Mouse (Mus musculus): ENCODE results near the gene Cnep1r1.
A peak's percentile ranks its signal among the peaks of the same experiment; 100 is the strongest.

The Cnep1r1 gene

DNA sequence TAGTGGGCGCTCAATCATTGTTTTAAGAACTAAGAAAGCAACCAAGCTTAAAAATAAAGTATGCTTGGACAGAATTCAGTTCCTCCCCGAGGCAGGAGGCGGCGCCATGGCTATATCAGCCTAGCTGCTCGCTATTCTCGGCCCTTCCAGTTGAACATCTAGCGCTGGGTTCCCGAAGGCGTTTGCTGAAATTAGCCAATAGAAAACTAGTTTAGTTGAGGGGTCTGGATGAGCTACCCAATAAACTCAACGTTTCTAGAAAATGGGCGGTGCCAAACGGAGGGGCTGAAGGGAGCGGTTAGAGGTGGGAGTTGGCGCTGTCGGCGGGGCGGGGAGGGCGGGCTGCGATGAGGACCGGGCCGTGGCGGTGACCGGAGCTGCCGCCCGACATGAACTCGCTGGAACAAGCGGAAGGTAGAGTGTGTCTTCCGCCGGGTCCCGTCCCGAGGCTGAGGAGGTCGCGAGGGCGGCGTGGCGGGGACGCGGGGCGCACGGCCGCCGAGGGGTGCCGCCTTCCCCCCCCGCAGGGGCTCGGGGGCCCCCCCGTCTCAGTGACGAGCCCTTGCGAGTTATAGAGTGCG lies at the start of gene Cnep1r1:
Gene Cnep1r1 (plus strand): TSS at position 314 of the 581 bp plus-strand sequence.
- peak; percentile 97 for DNase-seq (ENCODE audit: low spot score)

DNA sequence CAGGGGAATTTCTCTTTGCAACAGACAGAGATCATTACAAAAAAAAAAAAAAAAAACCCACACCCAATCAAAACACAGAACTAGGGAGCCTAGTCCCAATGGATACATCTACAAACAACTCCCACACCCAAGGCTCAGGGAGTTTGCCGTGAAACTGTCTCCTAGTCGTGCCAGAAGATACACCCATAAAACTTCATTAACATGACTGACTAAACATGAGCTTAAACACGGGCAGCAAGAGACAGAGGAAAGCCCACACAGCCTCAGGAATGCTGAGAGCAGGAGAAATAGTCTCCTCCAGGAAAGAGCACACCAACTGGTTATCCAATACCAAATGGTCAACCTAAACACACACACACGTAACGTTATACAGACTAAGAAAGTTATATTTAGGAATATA lies 36.4 kb upstream of the Cnep1r1 start:
- no peak for DNase-seq (ENCODE audit: low spot score)

- no peak for DNase-seq (ENCODE audit: low spot score)
These were observed 30.6 kb upstream of the Cnep1r1 start for GRCm38 (mm10) chr8:88088006-88088405.

DNA sequence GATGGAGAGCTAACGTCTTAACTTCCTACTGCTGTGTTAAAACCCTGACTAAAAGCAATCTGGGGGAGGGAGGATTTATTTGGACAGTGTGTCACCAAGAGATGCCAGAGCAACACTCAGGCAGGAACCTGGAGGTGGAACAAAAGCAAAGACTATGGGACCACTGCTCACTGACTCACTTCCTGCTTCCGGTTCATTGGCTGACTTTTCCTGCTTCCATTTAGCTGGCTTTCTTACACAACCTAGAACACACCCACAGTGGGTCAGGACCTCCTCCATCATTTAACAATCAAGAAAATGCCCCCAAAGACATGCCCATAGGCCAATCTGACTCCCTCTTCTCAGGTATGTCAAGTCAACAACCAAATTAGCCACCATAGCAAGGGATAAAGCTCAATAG lies 26.9 kb upstream of the Cnep1r1 start:
- DNase-seq (ENCODE audit: low spot score): no peak

DNA sequence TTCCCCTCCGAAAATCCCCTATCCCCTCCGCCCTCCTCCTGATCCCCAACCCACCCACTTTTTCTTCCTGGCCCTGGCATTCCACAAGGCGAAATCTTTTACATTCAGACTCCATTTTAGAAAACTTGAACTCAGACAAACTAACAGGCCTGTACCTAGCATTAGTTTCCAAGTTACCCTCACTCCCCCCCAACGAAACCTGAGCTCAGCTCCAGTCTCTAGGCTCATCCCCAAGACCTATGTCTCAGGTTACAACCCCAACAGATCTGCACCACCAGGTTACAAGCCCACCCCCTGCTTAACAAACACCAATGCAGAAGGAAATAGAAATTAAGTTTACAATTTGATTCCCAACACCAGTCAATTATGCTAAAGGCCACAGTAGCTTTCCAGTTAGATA lies 25.2 kb upstream of the Cnep1r1 start:
- no peak for DNase-seq (ENCODE audit: low spot score)

GRCm38 (mm10) chr8:88098856-88099255 lies 19.7 kb upstream of the Cnep1r1 start:
- no peak for DNase-seq (ENCODE audit: low spot score)

DNA sequence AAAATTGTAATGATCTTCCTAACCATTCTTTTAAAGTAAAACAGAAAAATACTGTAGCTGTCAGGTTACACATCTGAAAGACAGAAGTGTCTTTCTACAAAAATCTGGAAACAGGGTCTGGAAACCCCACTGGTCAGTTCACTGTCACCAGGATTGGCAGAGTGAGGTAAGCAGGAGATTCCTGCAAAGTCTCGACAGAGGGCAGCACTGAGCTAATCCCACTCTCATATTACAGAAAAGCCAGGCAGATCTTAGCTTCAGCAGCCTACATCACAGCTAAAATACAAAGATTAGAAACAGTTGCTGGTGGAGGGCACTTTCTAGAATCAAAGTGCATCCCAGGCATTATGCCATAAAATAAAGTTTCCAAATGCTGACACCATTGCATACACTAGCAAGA lies 19.0 kb upstream of the Cnep1r1 start:
- DNase-seq (ENCODE audit: low spot score): peak; percentile 15

DNA sequence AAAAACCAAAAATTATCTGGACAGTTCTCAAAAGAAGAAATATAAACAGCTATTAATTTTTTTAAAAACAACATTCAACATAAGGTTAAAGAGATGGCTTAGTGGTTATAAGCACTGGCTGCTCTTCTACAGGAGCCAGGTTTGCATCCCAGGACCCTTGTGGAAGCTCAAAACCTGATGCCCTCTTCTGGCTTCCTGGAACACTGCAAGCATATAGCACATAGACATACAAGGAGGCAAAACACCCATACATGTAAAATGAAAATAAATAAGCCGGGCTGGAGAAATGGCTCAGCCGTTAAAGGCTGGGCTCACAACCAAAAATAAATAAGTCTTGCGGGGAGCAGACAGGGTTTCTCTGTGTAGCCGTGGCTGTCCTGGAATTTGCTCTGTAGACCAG lies 9.3 kb upstream of the Cnep1r1 start:
- no peak for DNase-seq (ENCODE audit: low spot score)

GRCm38 (mm10) chr8:88119076-88119475 lies 507 bp downstream of the Cnep1r1 start:
- no peak for DNase-seq (ENCODE audit: low spot score)

GRCm38 (mm10) chr8:88124850-88125249 lies 6.3 kb downstream of the Cnep1r1 start:
- DNase-seq (ENCODE audit: low spot score): no peak

DNA sequence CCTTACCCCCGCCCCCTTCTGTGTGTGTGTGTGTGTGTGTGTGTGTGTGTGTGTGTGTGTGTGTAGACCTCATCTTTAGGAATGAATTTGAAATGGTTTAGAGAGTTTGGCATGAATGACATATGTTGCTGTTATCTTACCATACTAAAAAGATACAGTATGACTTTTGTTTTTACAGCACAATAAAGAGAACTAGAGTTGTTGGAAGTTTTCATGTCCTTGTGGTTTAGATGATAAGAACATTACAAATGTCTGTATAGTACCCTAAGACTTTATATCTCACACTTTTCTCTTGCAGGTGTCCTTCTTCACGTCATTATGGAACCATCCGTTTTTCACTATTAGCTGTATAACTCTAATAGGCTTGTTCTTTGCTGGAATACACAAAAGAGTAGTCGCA lies 10.8 kb downstream of the Cnep1r1 start:
- DNase-seq (ENCODE audit: low spot score): no peak

- no peak for DNase-seq (ENCODE audit: low spot score)
These were observed 12.3 kb downstream of the Cnep1r1 start for GRCm38 (mm10) chr8:88130754-88131317.

DNA sequence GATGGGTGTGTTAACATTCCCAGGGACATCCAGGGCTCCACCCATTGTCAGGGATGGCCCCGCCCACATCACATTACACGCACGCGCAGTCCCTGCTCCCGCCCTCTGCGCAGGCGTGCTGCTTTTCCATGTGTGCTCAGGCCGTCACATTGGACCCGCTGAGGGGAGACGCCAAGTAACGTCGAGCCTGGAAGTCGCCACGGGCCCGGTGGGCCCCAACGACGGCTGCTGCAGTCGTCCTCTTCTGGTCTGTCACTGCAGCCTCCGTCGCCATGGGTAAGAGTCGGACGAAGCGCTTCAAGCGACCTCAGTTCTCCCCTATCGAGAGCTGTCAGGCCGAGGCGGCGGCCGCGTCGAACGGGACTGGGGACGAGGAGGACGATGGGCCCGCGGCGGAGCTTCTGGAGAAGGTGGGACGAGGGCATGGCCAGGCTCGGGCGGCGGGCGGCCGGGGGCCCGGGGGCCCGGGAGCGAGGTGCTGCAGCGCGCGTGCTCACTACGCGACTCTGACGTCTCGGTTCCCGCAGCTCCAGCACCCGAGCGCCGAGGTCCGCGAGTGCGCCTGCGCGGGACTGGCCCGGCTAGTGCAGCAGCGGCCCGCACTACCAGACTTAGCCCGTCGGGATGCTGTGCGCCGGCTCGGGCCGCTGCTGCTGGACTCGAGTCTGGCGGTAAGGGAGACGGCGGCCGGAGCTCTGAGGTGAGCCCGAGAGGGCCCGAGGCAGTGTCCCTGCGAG lies 19.3 kb downstream of the Cnep1r1 start, which contains the start of gene Heatr3:
Gene Heatr3 (plus strand): TSS at position 108 of the 737 bp plus-strand sequence.
- DNase-seq (ENCODE audit: low spot score): peak; percentile 84

- peak; percentile 22 for DNase-seq (ENCODE audit: low spot score)
These were observed 20.7 kb downstream of the Cnep1r1 start for GRCm38 (mm10) chr8:88139256-88139655.

GRCm38 (mm10) chr8:88141629-88142028 lies 23.1 kb downstream of the Cnep1r1 start:
- DNase-seq (ENCODE audit: low spot score): no peak

DNA sequence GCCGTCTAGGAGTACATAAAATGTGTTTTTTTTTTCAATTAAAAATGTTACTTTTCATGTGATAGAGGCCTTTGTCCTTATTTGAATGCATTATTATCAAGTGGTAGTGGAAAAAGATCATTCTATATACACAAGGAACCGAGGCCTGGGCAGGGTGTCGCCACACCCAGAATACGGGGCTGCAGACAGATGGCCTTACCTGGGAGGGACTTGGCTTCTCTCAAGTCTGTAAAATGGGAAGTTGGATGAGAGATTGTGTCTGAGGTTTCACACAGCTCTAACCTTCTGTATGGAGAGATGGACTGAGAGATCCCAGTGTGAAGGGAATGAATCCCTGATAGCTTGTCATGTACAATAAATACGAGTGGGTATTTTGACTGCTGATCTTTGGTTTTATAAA lies 25.5 kb downstream of the Cnep1r1 start:
- DNase-seq (ENCODE audit: low spot score): no peak

DNA sequence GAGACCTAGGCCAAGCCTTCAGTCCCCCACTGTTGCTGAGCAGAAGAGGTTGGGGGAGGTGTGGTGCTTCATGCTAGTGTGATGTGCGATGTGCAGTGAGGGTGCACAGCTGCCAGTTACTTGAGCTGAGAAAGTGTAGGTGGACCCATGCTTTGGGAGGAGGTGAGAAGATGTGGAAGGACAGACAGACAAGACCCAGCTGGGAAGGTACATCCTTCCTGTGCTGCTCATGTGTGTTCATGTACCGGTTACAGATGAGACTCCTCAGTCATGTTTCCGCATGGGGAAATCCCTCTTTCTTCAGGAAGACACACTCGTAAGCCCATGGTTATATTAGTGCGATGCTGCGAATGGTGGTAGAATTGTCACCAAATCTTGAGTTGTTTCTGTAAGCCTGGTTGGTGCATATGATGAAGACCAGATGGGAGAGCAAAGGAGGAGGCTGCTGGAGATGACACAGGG lies 32.4 kb downstream of the Cnep1r1 start:
- no peak for DNase-seq (ENCODE audit: low spot score)

- DNase-seq (ENCODE audit: low spot score): no peak
These were observed 41.8 kb downstream of the Cnep1r1 start for GRCm38 (mm10) chr8:88160237-88160995.

- peak; percentile 61 for DNase-seq (ENCODE audit: low spot score)
These were observed 42.9 kb downstream of the Cnep1r1 start for GRCm38 (mm10) chr8:88161439-88161838.

GRCm38 (mm10) chr8:88175264-88175663 lies 56.7 kb downstream of the Cnep1r1 start:
- DNase-seq (ENCODE audit: low spot score): peak; percentile 72

DNA sequence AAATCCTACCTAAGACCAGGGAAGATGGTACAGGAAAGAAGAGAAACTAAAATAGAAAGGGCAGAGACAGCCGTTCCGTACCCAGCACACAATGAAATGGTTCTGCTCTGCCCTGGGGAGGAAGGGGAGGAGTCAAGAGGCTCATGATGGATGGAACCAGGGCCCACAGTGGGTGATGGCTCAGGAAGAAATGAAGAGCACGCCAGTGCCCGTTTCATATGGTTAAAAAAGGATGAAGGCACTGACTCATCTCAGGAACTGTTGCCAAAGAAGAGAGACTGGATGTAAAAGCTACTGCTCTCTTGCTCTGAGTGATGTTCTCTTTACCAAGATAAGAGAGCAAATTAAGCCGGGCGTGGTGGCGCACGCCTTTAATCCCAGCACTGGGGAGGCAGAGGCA lies 58.7 kb downstream of the Cnep1r1 start:
- DNase-seq (ENCODE audit: low spot score): no peak

DNA sequence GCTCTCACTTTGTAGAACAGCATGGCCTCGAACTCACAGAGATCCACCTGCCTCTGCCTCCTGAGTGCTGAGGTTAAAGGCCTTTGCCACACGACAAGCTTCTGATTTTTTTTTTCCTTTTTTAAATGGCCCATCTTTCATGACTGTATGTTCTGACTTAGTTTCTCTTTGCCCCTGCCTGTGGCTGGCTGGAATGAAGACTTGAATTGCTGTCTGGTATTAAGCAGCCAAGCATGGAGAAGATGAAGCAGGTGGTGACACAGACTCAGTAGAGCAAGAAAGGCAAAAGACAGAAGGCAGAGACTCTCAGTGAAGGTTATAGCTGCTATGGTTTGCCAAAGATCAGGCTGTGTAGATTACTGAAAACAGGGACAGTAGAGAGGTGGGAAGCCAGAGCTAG lies 64.6 kb downstream of the Cnep1r1 start:
- DNase-seq (ENCODE audit: low spot score): no peak

Measured in T-cell, adult 2 months (primary cell).